Mouse (Mus musculus) intestine, embryonic 16.5 days (tissue): Measurements from ENCODE around the gene Adora2a. TPM values are rescaled to one million over a fixed set of nuclear protein-coding genes. Genes with fewer than 3 reads are reported as not detected.

Source experiments
- ATAC-seq: fragments of 200-750 bp; cut with Nextera tagmentation; 2 replicates; pipeline ENCODE4 v1.8.0; 2017; ENCODE audit warnings: moderate TSS enrichment, moderate library complexity
- H3K27ac ChIP-seq: fragments of 300-500 bp; sonication (generic); 2 replicates; pipeline ENCODE4 v1.5.1; 2014; ENCODE audit warnings: mild to moderate bottlenecking, low read length
- H3K27me3 ChIP-seq: fragments of 300-500 bp; sonication (generic); replicated peaks from 2 replicates; pipeline ENCODE4 v1.6.1; 2014; ENCODE audit warnings: low read length, control low read depth, mixed read lengths; ENCODE audit not compliant: control insufficient read depth, insufficient read depth
- H3K36me3 ChIP-seq: fragments of 300-500 bp; sonication (generic); 2 replicates; pipeline ENCODE4 v1.6.1; 2014; ENCODE audit warnings: low read length, control low read depth; ENCODE audit not compliant: control insufficient read depth, insufficient read depth
- H3K4me1 ChIP-seq: fragments of 300-500 bp; sonication (generic); 2 replicates; pipeline ENCODE4 v1.6.1; 2014; ENCODE audit warnings: low read length, control low read depth, mixed read lengths; ENCODE audit not compliant: control insufficient read depth, insufficient read depth
- H3K4me2 ChIP-seq: fragments of 300-500 bp; sonication (generic); 2 replicates; pipeline ENCODE4 v1.6.1; 2014; ENCODE audit warnings: low read depth, low read length, control low read depth
- H3K4me3 ChIP-seq: fragments of 300-500 bp; sonication (generic); 2 replicates; pipeline ENCODE4 v1.5.1; 2014; ENCODE audit warnings: mild to moderate bottlenecking, low read length
- H3K9ac ChIP-seq: fragments of 300-500 bp; sonication (generic); 2 replicates; pipeline ENCODE4 v1.6.1; 2014; ENCODE audit warnings: low read depth, low read length
- H3K9me3 ChIP-seq: fragments of 300-500 bp; sonication (generic); 2 replicates; pipeline ENCODE4 v1.6.1; 2016; ENCODE audit warnings: low read length, control low read depth; ENCODE audit not compliant: control insufficient read depth
- WGBS: fragments of 180-500 bp; shearing (Covaris S2); extraction: QIAGEN DNeasy Blood & Tissue Kit; methylation state at CpG from one replicate; pipeline ENCODE4 v1.1.7; 2014; 5-methylcytosine and 5-hydroxymethylcytosine counted together
- polyA plus RNA-seq: library from polyadenylated mRNA; unstranded; fragments of >200 nt; fragmentation: Nextera tagmentation; extraction: Ambion mirVana; gene quantifications from 2 replicates; pipeline ENCODE4 v1.2.1, GENCODE M21; 2015

Gene Adora2a
- polyA plus RNA-seq, 1 experiment from 2014 or later, result 3.2 TPM

DNA sequence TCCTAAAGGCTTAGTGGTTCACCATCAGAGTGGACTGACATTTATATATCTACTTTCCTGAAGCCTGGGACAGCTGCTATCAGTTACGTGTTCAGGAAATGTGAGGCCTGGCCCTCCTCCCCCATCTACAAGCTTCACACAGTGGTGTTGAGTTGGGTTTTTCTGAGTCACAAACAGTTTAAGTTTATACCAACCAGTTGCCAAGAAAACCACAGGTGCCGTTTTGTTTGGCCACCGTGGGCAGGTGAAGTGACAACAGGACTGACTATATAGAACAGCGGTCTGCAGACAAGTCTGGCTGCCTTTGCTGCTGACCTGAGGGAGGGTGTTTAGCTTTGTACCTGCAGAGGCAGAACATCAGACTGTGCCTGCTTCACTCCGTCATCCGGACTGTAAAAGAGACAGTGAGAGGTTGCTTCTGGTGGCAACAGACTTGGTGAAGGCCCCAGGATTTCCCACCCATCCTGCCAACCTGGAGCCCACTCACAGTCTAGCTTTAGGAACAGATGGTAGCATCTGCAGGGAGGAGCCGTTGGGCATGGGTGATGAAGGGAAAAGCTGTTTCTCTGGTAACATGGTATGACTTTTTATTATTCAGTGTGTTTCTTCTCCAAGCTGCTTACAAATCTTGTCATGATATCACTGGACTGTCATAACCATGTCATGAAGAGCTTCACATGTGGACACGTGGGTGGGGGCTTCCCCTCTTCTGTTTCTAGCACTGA, 13.2 kb upstream of the Adora2a start:
- H3K4me2 ChIP-seq, result no peak overlapping the region
- no peak for ATAC-seq
- no peaks in the 10 kb centered on the region for H3K9me3 ChIP-seq
- no peak overlapping the region for H3K27ac ChIP-seq
- no peak overlapping the region for H3K9ac ChIP-seq
- H3K36me3 ChIP-seq, result peaks cover 8% of the 10 kb centered on the region; the same call in 1 of the 2 replicates
- peaks cover 13% of the 10 kb centered on the region; the same call in 1 of the 2 replicates for H3K4me1 ChIP-seq
- H3K27me3 ChIP-seq, result no peaks in the 10 kb centered on the region
- WGBS, result 74% methylated on average over 8 of the region's 8 CpGs
- H3K4me3 ChIP-seq, result no peak overlapping the region

DNA sequence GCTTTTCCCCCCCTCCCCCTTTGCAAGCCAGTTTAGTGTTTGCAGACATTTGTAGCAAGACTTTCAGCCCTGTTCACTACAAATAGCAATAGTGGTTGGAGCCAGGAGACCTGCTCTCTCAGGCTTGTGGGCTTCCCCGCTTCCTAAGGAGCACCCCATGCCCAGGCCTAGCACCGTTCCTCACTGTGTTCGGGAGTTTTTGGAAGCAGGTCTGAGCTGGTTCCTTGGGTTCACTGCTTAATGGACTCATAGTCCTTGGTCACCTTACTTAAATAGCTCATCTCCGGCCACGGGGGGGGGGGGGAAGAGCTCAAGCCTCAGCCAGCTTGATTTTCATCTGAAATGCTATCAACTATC, 12.7 kb upstream of the Adora2a start:
- Histone ChIP-seq H3K4me1 (peaks cover 12% of the 10 kb centered on the region; the same call in 1 of the 2 replicates), H3K9ac (no peak overlapping the region), H3K27me3 (no peaks in the 10 kb centered on the region), H3K4me2 (no peak overlapping the region), H3K36me3 (peaks cover 8% of the 10 kb centered on the region; the same call in 1 of the 2 replicates), H3K4me3 (no peak overlapping the region), H3K9me3 (no peaks in the 10 kb centered on the region), H3K27ac (no peak overlapping the region)
- ATAC-seq, result no peak
- WGBS, result 86% methylated on average over 5 of the region's 5 CpGs

DNA sequence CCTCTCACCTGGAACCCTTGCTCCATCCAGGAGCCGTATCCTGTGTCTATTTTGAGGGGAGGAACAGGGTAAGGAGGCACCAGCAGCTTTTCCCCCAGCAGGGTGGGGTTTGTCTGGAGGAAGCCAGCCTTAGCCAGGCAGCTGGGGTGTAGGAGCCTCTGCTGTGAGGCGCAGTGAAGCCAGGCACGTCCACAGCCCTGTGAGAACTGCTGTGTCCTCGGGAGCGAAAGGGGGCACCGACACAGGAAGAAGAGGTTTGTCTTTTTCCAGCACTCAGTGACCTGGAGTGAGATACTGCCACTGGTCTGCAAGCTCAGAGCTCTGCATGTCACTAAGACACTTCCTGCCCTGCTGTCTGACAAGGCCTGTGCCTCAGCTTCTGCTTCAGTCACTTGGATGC, 12.3 kb upstream of the Adora2a start:
- no peaks in the 10 kb centered on the region for H3K27me3 ChIP-seq
- no peak overlapping the region for H3K4me2 ChIP-seq
- peaks cover 8% of the 10 kb centered on the region; the same call in 1 of the 2 replicates for H3K4me1 ChIP-seq
- 69% methylated on average over 6 of the region's 6 CpGs for WGBS
- no peak for ATAC-seq
- H3K9ac ChIP-seq, result 0 out of 2 replicates have a peak overlapping the region, but pooled peaks have one; percentile 11
- no peaks in the 10 kb centered on the region for H3K9me3 ChIP-seq
- no peak overlapping the region for H3K4me3 ChIP-seq
- peak overlapping the region; percentile 20; the same call in 1 of the 2 replicates for H3K27ac ChIP-seq
- H3K36me3 ChIP-seq, result peaks cover 8% of the 10 kb centered on the region; the same call in 1 of the 2 replicates

DNA sequence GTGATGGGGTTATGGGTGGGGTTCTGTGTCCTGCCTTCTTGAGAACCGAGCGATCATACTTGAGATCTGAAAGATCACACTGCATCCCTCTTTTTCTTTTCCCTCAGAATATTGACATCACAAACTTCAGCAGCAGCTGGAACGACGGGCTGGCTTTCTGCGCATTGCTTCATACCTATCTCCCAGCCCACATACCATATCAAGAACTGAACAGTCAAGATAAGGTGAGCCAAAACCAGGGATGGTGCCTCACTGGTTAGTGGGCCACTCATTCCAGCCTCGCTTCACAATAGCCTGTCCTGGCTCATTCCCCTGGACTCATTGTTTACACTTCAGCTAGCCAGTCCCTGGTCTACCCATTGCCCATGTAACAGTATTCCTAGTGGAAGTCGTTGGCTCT, 9.5 kb upstream of the Adora2a start:
- Histone ChIP-seq H3K27me3 (no peaks in the 10 kb centered on the region), H3K4me2 (no peak overlapping the region), H3K9me3 (no peaks in the 10 kb centered on the region), H3K4me3 (no peak overlapping the region), H3K9ac (no peak overlapping the region), H3K27ac (no peak overlapping the region), H3K36me3 (peaks cover 13% of the 10 kb centered on the region), H3K4me1 (no peaks in the 10 kb centered on the region)
- ATAC-seq, result no peak
- WGBS, result 92% methylated on average over 7 of the region's 7 CpGs

DNA sequence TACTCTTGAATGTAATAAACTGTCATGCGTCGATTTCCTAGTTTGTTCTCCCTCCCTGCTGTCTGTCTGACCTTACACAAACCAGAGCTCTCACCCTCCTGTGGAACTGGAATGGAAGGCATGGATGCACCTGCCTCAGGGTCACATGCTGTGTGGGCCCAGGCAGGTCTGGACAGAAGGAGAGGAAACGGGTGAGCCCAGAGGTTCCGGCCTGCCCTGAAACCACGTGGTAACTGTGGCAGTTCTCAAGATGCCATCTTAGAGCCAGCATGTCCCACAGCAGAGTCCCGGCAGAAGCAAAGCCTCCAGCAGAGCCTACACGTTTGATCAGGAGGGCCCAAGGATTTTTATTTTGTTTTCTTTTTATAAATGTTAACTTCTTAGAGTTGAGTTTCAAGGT, 4.3 kb upstream of the Adora2a start:
- H3K36me3 ChIP-seq, result peaks cover 10% of the 10 kb centered on the region
- no peak for ATAC-seq
- 81% methylated on average over 7 of the region's 7 CpGs for WGBS

DNA sequence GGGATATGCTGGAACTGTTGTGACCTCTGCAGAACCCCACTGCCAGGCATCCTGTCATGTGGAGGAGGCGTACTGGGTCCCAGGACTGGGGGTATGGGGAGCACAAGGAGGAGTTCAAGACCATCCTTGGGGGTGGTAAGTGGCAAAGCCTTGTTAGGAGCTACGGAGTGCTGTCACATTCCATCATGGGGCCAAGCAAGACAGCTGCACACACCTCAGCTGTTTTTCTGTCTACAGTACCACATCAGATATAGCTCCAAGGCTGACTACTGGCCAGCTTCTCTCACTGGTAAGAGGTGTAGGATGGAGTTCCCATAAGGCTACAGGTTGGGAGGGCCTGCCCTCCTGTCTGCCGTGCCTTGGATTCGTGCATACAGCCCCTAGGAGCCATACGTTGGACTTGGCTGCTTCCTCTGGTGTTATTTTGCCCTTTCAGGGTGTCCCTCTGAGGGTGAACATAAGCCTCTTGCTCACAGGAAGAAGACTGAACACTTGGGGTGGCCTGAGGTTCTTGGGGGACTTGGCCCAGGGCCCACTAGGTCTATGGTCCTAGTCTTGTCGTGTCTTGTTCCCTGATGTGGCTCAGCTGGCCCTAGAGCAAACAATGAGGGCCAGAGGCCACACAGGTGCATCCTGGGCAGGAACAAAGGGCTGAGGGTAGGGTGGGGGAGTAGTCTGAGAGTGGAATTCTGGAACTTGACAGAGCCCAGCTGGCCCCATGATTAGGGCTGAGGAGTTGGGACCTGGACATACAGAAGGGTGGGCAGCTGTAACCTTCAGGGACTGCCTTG, 2.3 kb upstream of the Adora2a start:
- peak; percentile 34; the same call in 1 of the 2 replicates for ATAC-seq
- Histone ChIP-seq H3K27ac (0 out of 2 replicates have a peak overlapping the region, but pooled peaks have one; percentile 15), H3K9me3 (no peaks in the 10 kb centered on the region), H3K4me3 (no peak overlapping the region), H3K36me3 (peaks cover 8% of the 10 kb centered on the region), H3K27me3 (peaks cover 17% of the 10 kb centered on the region; the same call in 1 of the 2 replicates), H3K4me1 (peaks cover 18% of the 10 kb centered on the region), H3K9ac (no peak overlapping the region), H3K4me2 (no peak overlapping the region)
- WGBS, result 57% methylated on average over 6 of the region's 6 CpGs

More for the DNA sequence above, 4.3 kb upstream of the Adora2a start:
- no peak overlapping the region for H3K27ac ChIP-seq
- no peak overlapping the region for H3K4me3 ChIP-seq
- H3K4me2 ChIP-seq, result no peak overlapping the region
- no peak overlapping the region for H3K9ac ChIP-seq
- peaks cover 15% of the 10 kb centered on the region for H3K4me1 ChIP-seq
- no peaks in the 10 kb centered on the region for H3K9me3 ChIP-seq
- peaks cover 7% of the 10 kb centered on the region; the same call in 1 of the 2 replicates for H3K27me3 ChIP-seq

DNA sequence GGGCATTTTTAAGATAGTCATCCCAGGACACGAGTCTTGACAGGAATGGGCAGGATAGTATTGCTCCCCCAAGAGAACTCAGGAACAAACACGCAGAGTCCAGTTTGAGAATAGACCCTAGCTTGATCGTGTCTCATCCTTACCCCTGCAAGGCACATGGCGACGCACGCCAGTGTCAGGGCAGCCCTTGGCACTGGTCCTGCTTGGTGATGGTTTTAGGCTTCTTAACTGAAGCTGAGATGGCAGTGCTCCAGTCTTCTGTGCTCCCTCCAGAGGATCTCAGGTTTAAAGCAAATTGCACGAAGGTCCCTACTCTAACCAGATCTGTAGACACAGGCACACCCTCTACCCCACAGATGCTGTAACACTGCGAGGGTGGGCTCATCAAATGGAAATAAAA, 921 bp upstream of the Adora2a start:
- H3K27me3 ChIP-seq, result peaks cover 19% of the 10 kb centered on the region; the same call in 1 of the 2 replicates
- ATAC-seq, result no peak
- WGBS, result 76% methylated on average over 8 of the region's 8 CpGs

DNA sequence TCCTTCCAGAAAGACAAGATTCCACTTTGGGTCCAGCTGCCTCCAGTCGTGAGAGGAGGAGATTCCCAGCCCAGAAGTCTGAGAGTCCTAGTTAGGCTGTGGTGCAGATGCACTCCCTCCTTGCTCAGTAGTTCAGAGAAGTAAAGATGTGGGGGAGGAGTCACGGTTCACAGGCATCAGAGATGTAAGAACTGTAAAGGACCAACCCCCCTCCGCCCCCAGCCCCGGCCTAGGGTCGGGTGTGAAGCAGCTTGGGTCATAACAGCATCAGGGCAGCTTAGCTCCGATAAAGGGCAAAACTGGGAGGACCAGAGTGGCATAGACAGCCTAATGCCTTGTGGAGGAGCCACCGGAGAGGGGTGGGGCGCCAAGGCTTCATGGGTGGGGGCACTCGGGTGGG, 205 bp upstream of the Adora2a start:
- peak overlapping the region; percentile 59 for H3K4me3 ChIP-seq
- H3K4me1 ChIP-seq, result peaks cover 18% of the 10 kb centered on the region
- peak overlapping the region; percentile 71 for H3K9ac ChIP-seq
- ATAC-seq, result peak; percentile 18; the same call in 1 of the 2 replicates
- H3K4me2 ChIP-seq, result peak overlapping the region; percentile 95
- H3K36me3 ChIP-seq, result 0 out of 2 replicates have a peak, but pooled peaks cover 4% of the 10 kb centered on the region
- H3K27ac ChIP-seq, result no peak overlapping the region
- WGBS, result 7% methylated on average over 7 of the region's 9 CpGs
- no peaks in the 10 kb centered on the region for H3K9me3 ChIP-seq
- H3K27me3 ChIP-seq, result peaks cover 19% of the 10 kb centered on the region; the same call in 1 of the 2 replicates

More for the DNA sequence above, 921 bp upstream of the Adora2a start:
- Histone ChIP-seq H3K9me3 (no peaks in the 10 kb centered on the region), H3K27ac (no peak overlapping the region), H3K4me3 (no peak overlapping the region), H3K4me2 (no peak overlapping the region), H3K9ac (no peak overlapping the region), H3K4me1 (peaks cover 18% of the 10 kb centered on the region), H3K36me3 (peaks cover 5% of the 10 kb centered on the region)
